33 mouse cellular contexts compared by ENCODE assay signal in the genomic region with DNA sequence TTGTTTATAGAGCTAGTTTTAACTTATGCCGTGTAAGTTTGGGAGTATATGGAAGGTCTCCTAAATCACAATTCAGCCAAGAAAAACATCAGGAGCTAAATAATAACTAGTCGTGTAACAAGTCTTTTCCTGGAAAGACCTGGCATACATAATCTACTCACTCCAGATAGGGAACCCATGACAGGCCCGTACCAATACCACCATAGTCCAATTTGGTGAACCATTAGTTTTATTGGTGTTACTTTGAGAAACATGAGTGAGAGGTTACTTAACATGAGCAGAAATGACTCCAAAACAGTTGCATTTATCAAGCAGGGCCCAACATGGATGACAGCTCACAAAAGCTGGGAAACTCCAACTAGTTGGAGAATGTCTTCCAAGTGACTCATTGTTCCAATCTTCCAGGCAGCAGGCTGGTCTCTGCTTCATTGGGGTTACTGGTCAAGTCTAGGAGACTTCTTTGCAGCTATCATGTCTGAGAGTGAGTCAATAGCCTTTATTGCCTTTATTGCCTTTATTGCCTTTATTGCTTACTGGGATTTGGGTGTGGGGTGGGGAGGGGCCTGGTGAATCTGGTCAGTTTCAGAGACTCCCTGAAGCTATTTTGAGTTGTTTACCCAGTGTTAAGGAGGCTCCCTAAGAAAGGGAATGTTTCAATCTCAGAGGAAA. TPM values are rescaled to one million over a fixed set of nuclear protein-coding genes. Genes with fewer than 3 reads are reported as not detected.
DNase-seq lines count a peak whose midpoint lies in the region; ATAC-seq and TF ChIP-seq lines count a peak whose summit lies in the region.
"Had no signal": no experiment of that assay in that cellular context is flagged by ENCODE, and none has a peak within 500 bp of the region (broad histone marks: within the 10 kb centered on the region; RNA-seq: fewer than 3 reads in every experiment).

No protein-coding gene starts in this region.

- H3K27ac ChIP-seq in intestine, embryonic 14.5 days (ENCODE audit: low read depth) = no peak overlapping the region
- H3K27ac ChIP-seq in intestine, postnatal 0 days (ENCODE audit: low read depth, low read length) = no peak overlapping the region
- H3K27ac ChIP-seq: embryonic facial prominence, embryonic 10.5 days; embryonic facial prominence, embryonic 13.5 days; gastrocnemius, adult 2 months; hindbrain, embryonic 10.5 days; hindbrain, embryonic 13.5 days had no signal

- H3K9me3 ChIP-seq in intestine, embryonic 14.5 days (ENCODE audit: control insufficient read depth, low read length) = no peaks in the 10 kb centered on the region
- no peaks in the 10 kb centered on the region for H3K9me3 ChIP-seq in intestine, postnatal 0 days (ENCODE audit: control insufficient read depth)
- H3K9me3 ChIP-seq: embryonic facial prominence, embryonic 10.5 days; embryonic facial prominence, embryonic 13.5 days; hindbrain, embryonic 10.5 days; hindbrain, embryonic 13.5 days had no signal

- TF ChIP-seq CTCF in intestine, postnatal 0 days (IDR thresholded peaks at IDR 0.05; ENCODE audit: low read depth) = no peak

- DNase-seq in adipocyte (ENCODE audit: low spot score) = peak; percentile 36
- DNase-seq in intestine, embryonic 14.5 days (ENCODE audit: low spot score) = no peak
- DNase-seq in gastrocnemius, postnatal 10 days = no peak
- no peak for DNase-seq in heart, postnatal 10 days
- no peak for DNase-seq in cerebellum, adult 9-11 months
- DNase-seq: adrenal gland, postnatal 14 days; cerebellum, adult 11 months; cerebellum, adult 2 months; cerebellum, postnatal 10 days; cerebellum, postnatal 36 days; embryo, embryonic 11 days; forebrain, postnatal 0 days; gastrocnemius, adult 2 months; gastrocnemius, postnatal 25 days; heart, adult 18-20 months; heart, postnatal 36 days; kidney, adult 18-20 months had no signal

- intact Hi-C loops in heart, postnatal 10 days (cut with DNase I) = no loop called here

- peak; percentile 87 for ATAC-seq in intestine, embryonic 14.5 days (replicated peaks; ENCODE audit: low FRiP score, low TSS enrichment, low read depth)
- ATAC-seq in intestine, postnatal 0 days = peak; percentile 61
- ATAC-seq: forebrain, embryonic 14.5 days; forebrain, postnatal 0 days; hindbrain, embryonic 16.5 days; Patski had no signal

- no peaks in the 10 kb centered on the region for H3K4me1 ChIP-seq in intestine, embryonic 14.5 days (replicated peaks; ENCODE audit: control insufficient read depth, insufficient read depth, low read length)
- H3K4me1 ChIP-seq in intestine, postnatal 0 days (replicated peaks; ENCODE audit: control insufficient read depth, insufficient read depth, low read length) = no peaks in the 10 kb centered on the region
- H3K4me1 ChIP-seq: embryonic facial prominence, embryonic 10.5 days; embryonic facial prominence, embryonic 13.5 days; hindbrain, embryonic 10.5 days; hindbrain, embryonic 13.5 days had no signal

- H3K36me3 ChIP-seq in intestine, embryonic 14.5 days (ENCODE audit: control insufficient read depth, insufficient read depth, low read length) = no peaks in the 10 kb centered on the region
- no peaks in the 10 kb centered on the region for H3K36me3 ChIP-seq in intestine, postnatal 0 days (ENCODE audit: control insufficient read depth, insufficient read depth)
- H3K36me3 ChIP-seq: embryonic facial prominence, embryonic 10.5 days; embryonic facial prominence, embryonic 13.5 days; hindbrain, embryonic 10.5 days; hindbrain, embryonic 13.5 days had no signal

- no peak overlapping the region for H3K4me3 ChIP-seq in intestine, embryonic 14.5 days (ENCODE audit: low read depth, low read length)
- no peak overlapping the region for H3K4me3 ChIP-seq in intestine, postnatal 0 days (ENCODE audit: low read depth, low read length)
- H3K4me3 ChIP-seq: embryonic facial prominence, embryonic 10.5 days; embryonic facial prominence, embryonic 13.5 days; gastrocnemius, adult 2 months; hindbrain, embryonic 10.5 days; hindbrain, embryonic 13.5 days had no signal

- H3K9ac ChIP-seq in intestine, embryonic 14.5 days (ENCODE audit: low read length) = no peak overlapping the region
- H3K9ac ChIP-seq in intestine, postnatal 0 days (ENCODE audit: low read depth, low read length) = no peak overlapping the region
- H3K9ac ChIP-seq: embryonic facial prominence, embryonic 13.5 days; forebrain, postnatal 0 days; hindbrain, embryonic 13.5 days had no signal

- no peaks in the 10 kb centered on the region for H3K27me3 ChIP-seq in intestine, embryonic 14.5 days (replicated peaks; ENCODE audit: control insufficient read depth, insufficient read depth, low read length)
- H3K27me3 ChIP-seq in intestine, postnatal 0 days (replicated peaks; ENCODE audit: control insufficient read depth, insufficient read depth, low read length) = no peaks in the 10 kb centered on the region
- H3K27me3 ChIP-seq: embryonic facial prominence, embryonic 13.5 days; hindbrain, embryonic 13.5 days; Patski had no signal

- 80% methylated on average over 3 of the region's 3 CpGs for WGBS in intestine, embryonic 14.5 days
- WGBS in intestine, postnatal 0 days = 51% methylated on average over 3 of the region's 3 CpGs

- H3K4me2 ChIP-seq in intestine, embryonic 14.5 days (ENCODE audit: low read length) = no peak overlapping the region
- H3K4me2 ChIP-seq in intestine, postnatal 0 days (replicated peaks; ENCODE audit: low read depth) = no peak overlapping the region
- H3K4me2 ChIP-seq: embryonic facial prominence, embryonic 13.5 days; heart, embryonic 11.5 days; hindbrain, embryonic 13.5 days had no signal

RNA-seq across cellular contexts. Expression of gene Rdh14, which starts 20.1 kb away (rescaled TPM):
- polyA plus RNA-seq in intestine, embryonic 14.5 days (2014; fragmentation: Nextera tagmentation; extraction: Ambion mirVana) = 38.7 and 38.9 TPM in 2 replicates
- polyA plus RNA-seq in intestine, postnatal 0 days (2015; fragmentation: Nextera tagmentation; extraction: Ambion mirVana) = 53.7 and 60.6 TPM in 2 replicates
- 10 to 100 TPM; 31.3 to 36.5 TPM for total RNA-seq in gastrocnemius, postnatal 10 days (2021)
- total RNA-seq in heart, postnatal 10 days (2021) = 10 to 100 TPM; 41.9 to 48.3 TPM

RNA-seq across cellular contexts. Expression of gene Nt5c1b, which starts 40.9 kb away (rescaled TPM):
- polyA plus RNA-seq in intestine, embryonic 14.5 days (2014; fragmentation: Nextera tagmentation; extraction: Ambion mirVana) = not detected in 2 replicates
- polyA plus RNA-seq in intestine, postnatal 0 days (2015; fragmentation: Nextera tagmentation; extraction: Ambion mirVana) = not detected in 2 replicates
- total RNA-seq in gastrocnemius, postnatal 10 days (2021) = not detected
- total RNA-seq in heart, postnatal 10 days (2021) = not detected
- total RNA-seq: adrenal gland, adult 2 months; adrenal gland, postnatal 14 days; adrenal gland, postnatal 4 days; ES-E14; gastrocnemius, adult 2 months; gastrocnemius, postnatal 25 days; heart, adult 18-20 months; heart, postnatal 36 days had no signal
- polyA plus RNA-seq: adrenal gland, adult 2 months; cerebellum, adult 2 months; cortical plate, adult 2 months; embryonic facial prominence, embryonic 10.5 days; embryonic facial prominence, embryonic 13.5 days; forebrain, embryonic 14.5 days; forebrain, postnatal 0 days; frontal cortex, adult 2 months; heart, embryonic 11.5 days; heart, embryonic 14.5 days; heart, postnatal 0 days; hindbrain, embryonic 10.5 days; hindbrain, embryonic 13.5 days; hindbrain, embryonic 16.5 days; Patski had no signal
